Mouse (Mus musculus): Measurements from ENCODE around the gene Fam114a1. TPM values are rescaled to one million over a fixed set of nuclear protein-coding genes. Genes with fewer than 3 reads are reported as not detected.
A peak's percentile ranks its signal among the peaks of the same experiment; 100 is the strongest.

Fam114a1 gene
- polyA plus RNA-seq, 1 experiment from 2014 or later, result 45.1 TPM

DNA sequence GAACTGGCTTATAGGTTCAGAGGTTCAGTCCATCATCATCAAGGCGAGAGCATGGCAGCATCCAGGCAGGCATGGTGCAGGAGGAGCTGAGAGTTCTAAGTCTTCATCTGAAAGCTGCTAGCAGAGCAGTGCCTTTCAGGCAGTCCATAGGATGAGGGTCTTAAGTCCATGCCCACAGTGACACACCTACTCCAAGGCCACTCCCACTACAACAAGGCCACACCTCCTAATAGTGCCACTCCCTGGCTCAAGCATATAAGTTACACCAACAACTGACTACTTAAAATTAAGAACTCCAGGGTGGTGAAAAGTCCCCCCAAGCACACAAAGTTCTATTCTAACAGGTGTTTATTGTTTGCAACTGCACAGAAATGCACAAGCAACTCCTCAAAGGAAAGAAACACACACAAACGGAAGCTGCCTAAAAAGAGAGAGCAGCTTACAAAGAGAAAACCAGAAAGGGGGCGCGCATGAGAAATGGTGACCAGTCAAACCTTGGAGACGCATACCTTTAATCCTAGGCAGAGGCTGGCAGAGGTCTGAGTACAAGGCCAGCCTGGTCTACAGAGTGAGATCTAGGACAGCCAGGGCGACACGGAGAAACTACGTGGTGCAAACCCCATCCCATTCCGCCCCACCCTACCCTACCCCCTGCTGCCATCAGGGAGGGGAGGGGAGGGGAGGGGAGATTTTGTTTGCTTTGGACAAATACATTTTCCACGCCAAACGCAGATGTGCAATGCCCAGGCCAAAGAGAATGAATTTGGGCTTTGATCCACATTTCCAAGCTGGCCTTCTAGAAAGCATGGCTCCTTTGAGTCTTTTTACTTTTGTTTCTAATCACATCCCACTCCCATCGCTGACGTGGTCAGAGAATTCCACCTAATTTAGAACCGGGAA is 660 bp upstream of the Fam114a1 start:
- 4% methylated on average over 14 of the region's 14 CpGs for WGBS
- H3K27ac ChIP-seq (ENCODE audit: poor library complexity, severe bottlenecking), result peak overlapping the region; percentile 73
- no peaks in the 10 kb centered on the region for H3K9me3 ChIP-seq (replicated peaks)
- H3K4me1 ChIP-seq (replicated peaks), result peaks cover 15% of the 10 kb centered on the region
- H3K9ac ChIP-seq, result peak overlapping the region; percentile 93
- H3K4me3 ChIP-seq, result peak overlapping the region; percentile 84
- no peaks in the 10 kb centered on the region for H3K27me3 ChIP-seq (replicated peaks)
- peak; percentile 48 for ATAC-seq (ENCODE audit: insufficient number of reproducible peaks, low FRiP score)
- H3K36me3 ChIP-seq, result peaks cover 11% of the 10 kb centered on the region; the same call in 1 of the 2 replicates
- peak overlapping the region; percentile 83 for H3K4me2 ChIP-seq

- 47% methylated on average over 5 of the region's 5 CpGs for WGBS
- H3K4me2 ChIP-seq, result no peak overlapping the region
Measured at GRCm38 (mm10) chr5:64975121-64975520, 5.2 kb downstream of the Fam114a1 start.

DNA sequence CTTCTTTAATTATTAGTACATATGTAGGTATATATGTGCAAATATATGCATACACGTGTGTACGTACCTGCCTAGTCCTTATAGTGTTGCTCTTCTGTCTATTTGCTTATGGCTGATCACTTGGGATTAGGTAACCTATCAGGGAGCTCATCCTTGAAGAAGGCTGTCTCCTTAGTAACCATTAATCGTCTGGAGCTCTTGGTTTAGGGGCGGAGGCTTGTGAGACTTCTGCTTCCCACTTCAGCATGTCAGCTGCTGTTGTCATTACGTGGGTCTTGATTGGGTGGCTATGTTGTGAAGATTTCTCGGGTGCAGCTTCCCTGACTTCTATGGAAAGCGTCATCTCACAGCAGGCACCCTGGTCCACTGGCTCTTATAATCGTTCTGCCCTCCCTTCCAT is 7.3 kb downstream of the Fam114a1 start:
- 67% methylated on average over 8 of the region's 8 CpGs for WGBS
- no peak overlapping the region for H3K9ac ChIP-seq
- no peak overlapping the region for H3K27ac ChIP-seq (ENCODE audit: poor library complexity, severe bottlenecking)
- no peaks in the 10 kb centered on the region; the same call in 1 of the 2 replicates for H3K9me3 ChIP-seq (replicated peaks)
- H3K4me1 ChIP-seq (replicated peaks), result 0 out of 2 replicates have a peak, but pooled peaks cover 3% of the 10 kb centered on the region
- no peak for ATAC-seq (ENCODE audit: insufficient number of reproducible peaks, low FRiP score)
- no peaks in the 10 kb centered on the region for H3K27me3 ChIP-seq (replicated peaks)
- H3K36me3 ChIP-seq, result peaks cover 42% of the 10 kb centered on the region
- H3K4me2 ChIP-seq, result no peak overlapping the region
- no peak overlapping the region for H3K4me3 ChIP-seq

More at GRCm38 (mm10) chr5:64975121-64975520, 5.2 kb downstream of the Fam114a1 start:
- H3K27ac ChIP-seq (ENCODE audit: poor library complexity, severe bottlenecking), result peak overlapping the region; percentile 34; the same call in 1 of the 2 replicates
- H3K4me3 ChIP-seq, result no peak overlapping the region
- H3K4me1 ChIP-seq (replicated peaks), result peaks cover 18% of the 10 kb centered on the region
- no peaks in the 10 kb centered on the region for H3K27me3 ChIP-seq (replicated peaks)
- ATAC-seq (ENCODE audit: insufficient number of reproducible peaks, low FRiP score), result no peak
- H3K9ac ChIP-seq, result no peak overlapping the region
- H3K36me3 ChIP-seq, result peaks cover 23% of the 10 kb centered on the region
- no peaks in the 10 kb centered on the region; the same call in 1 of the 2 replicates for H3K9me3 ChIP-seq (replicated peaks)

DNA sequence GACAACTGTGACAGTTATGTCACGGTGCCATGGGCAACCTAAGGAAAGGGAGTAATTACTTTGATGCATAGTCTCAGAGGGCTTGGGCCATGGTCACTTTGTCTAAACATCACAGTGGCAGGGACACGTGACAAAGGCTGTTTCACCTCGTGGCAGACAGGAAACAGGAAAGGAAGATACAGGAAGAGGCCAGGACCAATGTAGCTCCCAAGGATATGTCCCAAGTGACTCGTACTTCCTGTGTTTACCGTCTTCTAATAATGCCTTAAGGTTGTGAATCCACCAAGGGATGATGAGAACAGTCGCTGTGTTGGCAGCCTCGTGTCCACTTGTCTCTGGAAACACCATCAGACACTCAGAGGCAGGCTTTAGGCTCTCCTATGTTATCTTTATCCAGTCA is 16.1 kb downstream of the Fam114a1 start:
- no peaks in the 10 kb centered on the region for H3K27me3 ChIP-seq (replicated peaks)
- H3K27ac ChIP-seq (ENCODE audit: poor library complexity, severe bottlenecking), result no peak overlapping the region
- no peaks in the 10 kb centered on the region for H3K9me3 ChIP-seq (replicated peaks)
- H3K4me1 ChIP-seq (replicated peaks), result peaks cover 21% of the 10 kb centered on the region
- H3K9ac ChIP-seq, result no peak overlapping the region
- no peak overlapping the region for H3K4me2 ChIP-seq
- H3K4me3 ChIP-seq, result no peak overlapping the region
- 44% methylated on average over 7 of the region's 7 CpGs for WGBS
- ATAC-seq (ENCODE audit: insufficient number of reproducible peaks, low FRiP score), result no peak
- peaks cover 63% of the 10 kb centered on the region for H3K36me3 ChIP-seq

DNA sequence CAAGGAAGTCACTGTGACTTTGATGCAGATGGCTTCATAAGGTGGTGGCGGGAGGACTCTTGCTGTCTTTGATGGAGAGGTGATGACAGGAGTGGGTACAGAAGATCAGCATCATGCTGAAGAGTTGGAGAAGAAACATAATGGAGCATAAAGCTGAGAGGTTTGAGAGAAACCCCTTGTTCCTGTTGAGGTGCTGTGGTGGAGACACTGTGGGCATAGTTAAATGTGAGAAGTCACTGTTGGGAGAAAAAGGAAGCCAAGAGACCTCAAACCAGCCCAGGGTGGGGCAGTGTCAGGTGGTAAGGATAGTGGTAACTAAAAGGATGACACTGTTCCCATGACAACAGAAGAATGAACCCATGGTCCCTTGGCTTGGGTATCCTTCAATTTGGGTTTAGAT is 20.1 kb downstream of the Fam114a1 start:
- H3K36me3 ChIP-seq, result peaks cover 28% of the 10 kb centered on the region
- 88% methylated on average over 1 of the region's 1 CpGs for WGBS
- no peak for ATAC-seq (ENCODE audit: insufficient number of reproducible peaks, low FRiP score)
- peaks cover 21% of the 10 kb centered on the region for H3K4me1 ChIP-seq (replicated peaks)
- no peaks in the 10 kb centered on the region for H3K27me3 ChIP-seq (replicated peaks)
- no peak overlapping the region for H3K9ac ChIP-seq
- no peak overlapping the region for H3K4me2 ChIP-seq
- H3K4me3 ChIP-seq, result no peak overlapping the region
- H3K27ac ChIP-seq (ENCODE audit: poor library complexity, severe bottlenecking), result no peak overlapping the region
- H3K9me3 ChIP-seq (replicated peaks), result no peaks in the 10 kb centered on the region

DNA sequence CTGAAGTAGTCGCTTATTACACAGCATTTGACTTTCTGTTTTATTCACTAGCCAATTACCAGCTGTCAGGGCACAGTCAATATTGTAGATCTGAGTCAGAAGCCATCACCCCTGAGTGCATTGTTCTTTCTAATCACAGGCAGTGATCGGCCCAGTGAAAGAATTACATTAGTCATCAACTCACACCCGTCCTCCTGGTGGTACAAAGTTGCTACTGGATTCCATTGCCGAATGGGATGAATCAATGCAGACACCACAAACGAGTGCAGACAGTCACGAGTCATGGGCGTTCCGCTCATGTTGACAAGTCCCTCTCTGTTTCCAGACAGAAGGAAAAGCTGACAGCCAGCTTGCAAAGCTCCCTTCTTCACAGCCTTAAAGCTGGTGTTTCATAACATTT is 22.7 kb downstream of the Fam114a1 start:
- 46% methylated on average over 8 of the region's 8 CpGs for WGBS
- Histone ChIP-seq H3K4me2 (no peak overlapping the region), H3K9me3 (replicated peaks) (no peaks in the 10 kb centered on the region), H3K9ac (no peak overlapping the region), H3K27me3 (replicated peaks) (no peaks in the 10 kb centered on the region), H3K4me1 (replicated peaks) (peaks cover 12% of the 10 kb centered on the region), H3K27ac (ENCODE audit: poor library complexity, severe bottlenecking) (no peak overlapping the region), H3K36me3 (peaks cover 33% of the 10 kb centered on the region), H3K4me3 (no peak overlapping the region)
- no peak for ATAC-seq (ENCODE audit: insufficient number of reproducible peaks, low FRiP score)

GRCm38 (mm10) chr5:64995408-64995807 is 25.5 kb downstream of the Fam114a1 start:
- 87% methylated on average over 2 of the region's 2 CpGs for WGBS
- H3K9ac ChIP-seq, result no peak overlapping the region
- no peaks in the 10 kb centered on the region for H3K9me3 ChIP-seq (replicated peaks)
- H3K4me3 ChIP-seq, result no peak overlapping the region
- no peak for ATAC-seq (ENCODE audit: insufficient number of reproducible peaks, low FRiP score)
- no peaks in the 10 kb centered on the region for H3K27me3 ChIP-seq (replicated peaks)
- no peak overlapping the region for H3K4me2 ChIP-seq
- peaks cover 38% of the 10 kb centered on the region for H3K36me3 ChIP-seq
- H3K27ac ChIP-seq (ENCODE audit: poor library complexity, severe bottlenecking), result no peak overlapping the region
- H3K4me1 ChIP-seq (replicated peaks), result no peaks in the 10 kb centered on the region

GRCm38 (mm10) chr5:65002940-65003824 is 33.3 kb downstream of the Fam114a1 start:
- H3K9ac ChIP-seq, result no peak overlapping the region
- no peak overlapping the region for H3K4me3 ChIP-seq
- H3K36me3 ChIP-seq, result peaks cover 29% of the 10 kb centered on the region
- no peaks in the 10 kb centered on the region for H3K9me3 ChIP-seq (replicated peaks)
- no peaks in the 10 kb centered on the region for H3K27me3 ChIP-seq (replicated peaks)
- H3K4me2 ChIP-seq, result no peak overlapping the region
- no peak for ATAC-seq (ENCODE audit: insufficient number of reproducible peaks, low FRiP score)
- H3K4me1 ChIP-seq (replicated peaks), result peaks cover 8% of the 10 kb centered on the region; the same call in 1 of the 2 replicates
- H3K27ac ChIP-seq (ENCODE audit: poor library complexity, severe bottlenecking), result no peak overlapping the region
- WGBS, result 67% methylated on average over 10 of the region's 10 CpGs

GRCm38 (mm10) chr5:65003946-65004535 is 34.2 kb downstream of the Fam114a1 start:
- Histone ChIP-seq H3K4me1 (replicated peaks) (peaks cover 8% of the 10 kb centered on the region; the same call in 1 of the 2 replicates), H3K27me3 (replicated peaks) (no peaks in the 10 kb centered on the region), H3K4me2 (no peak overlapping the region), H3K4me3 (no peak overlapping the region), H3K36me3 (peaks cover 26% of the 10 kb centered on the region), H3K9ac (no peak overlapping the region), H3K27ac (ENCODE audit: poor library complexity, severe bottlenecking) (no peak overlapping the region), H3K9me3 (replicated peaks) (no peaks in the 10 kb centered on the region)
- 74% methylated on average over 7 of the region's 7 CpGs for WGBS
- ATAC-seq (ENCODE audit: insufficient number of reproducible peaks, low FRiP score), result no peak

GRCm38 (mm10) chr5:65005251-65005650 is 35.4 kb downstream of the Fam114a1 start:
- Histone ChIP-seq H3K9me3 (replicated peaks) (peaks cover 7% of the 10 kb centered on the region), H3K36me3 (peaks cover 35% of the 10 kb centered on the region), H3K4me2 (no peak overlapping the region), H3K4me3 (no peak overlapping the region), H3K27me3 (replicated peaks) (no peaks in the 10 kb centered on the region), H3K4me1 (replicated peaks) (peaks cover 8% of the 10 kb centered on the region; the same call in 1 of the 2 replicates), H3K27ac (ENCODE audit: poor library complexity, severe bottlenecking) (no peak overlapping the region), H3K9ac (no peak overlapping the region)
- WGBS, result 85% methylated on average over 4 of the region's 4 CpGs
- ATAC-seq (ENCODE audit: insufficient number of reproducible peaks, low FRiP score), result no peak
